Mouse (Mus musculus): ENCODE data around the gene Acat1.

The Acat1 gene

DNA sequence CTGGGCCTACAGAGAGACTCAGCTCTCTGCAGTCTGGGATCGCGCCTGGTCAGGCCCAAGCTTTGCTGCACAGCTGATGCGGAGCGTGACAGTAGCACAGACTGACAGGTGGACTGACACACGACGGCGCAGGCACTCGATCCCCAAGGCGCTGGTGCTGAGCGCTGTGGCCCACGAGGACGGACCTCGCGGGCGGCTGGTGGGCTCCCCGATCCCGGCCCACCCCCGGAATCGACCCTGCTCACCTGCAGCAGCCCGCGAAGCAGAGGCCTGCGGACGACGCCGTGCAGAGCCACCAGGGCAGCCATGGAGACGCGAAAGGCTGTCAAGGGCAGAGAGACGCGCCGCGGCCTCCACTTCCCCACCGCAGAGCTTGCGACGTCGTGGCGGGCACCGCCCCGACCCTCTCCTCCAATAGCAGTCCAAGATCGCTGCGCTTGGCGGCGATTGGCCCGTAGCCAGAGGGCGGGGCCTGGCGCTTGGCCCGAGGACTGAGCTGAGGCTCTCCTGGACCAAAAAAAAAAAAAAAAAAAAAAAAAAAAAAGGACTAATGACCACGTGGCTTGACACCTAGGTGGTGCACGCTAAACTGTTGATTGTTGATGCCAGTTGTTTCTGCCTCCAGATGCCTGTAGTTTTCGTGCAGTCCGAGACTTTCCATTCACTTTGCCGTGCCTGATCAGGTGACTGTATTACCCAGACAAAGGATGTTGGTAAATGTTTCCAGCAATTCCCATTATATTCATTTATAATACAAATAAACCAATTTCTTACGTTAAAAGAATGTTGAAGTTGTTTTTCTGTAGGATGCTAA is at the start of gene Acat1:
Acat1 (minus strand) TSS at position 415 of the 814 bp plus-strand sequence.
- DNase-seq, result peak; percentile 98

DNA sequence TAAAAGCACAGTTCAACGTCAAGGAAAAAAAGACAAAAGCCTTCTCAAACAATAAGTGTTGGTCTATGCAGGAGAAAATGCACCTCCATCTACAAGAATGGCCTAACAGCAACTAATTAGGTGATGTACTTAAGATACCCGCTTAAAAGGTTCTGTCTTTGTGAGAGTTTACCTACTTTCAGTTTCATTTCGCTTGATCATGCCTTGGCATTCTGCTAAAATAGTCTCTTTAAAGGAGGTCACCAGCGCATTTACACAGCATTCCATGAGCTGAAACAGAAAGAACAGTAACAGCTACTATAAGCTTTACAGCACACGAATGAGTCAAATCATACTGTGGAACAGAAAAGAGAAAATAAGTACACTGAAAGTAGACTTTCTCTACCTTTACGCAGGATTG is 24.6 kb upstream of the Acat1 start:
- no peak for DNase-seq

DNA sequence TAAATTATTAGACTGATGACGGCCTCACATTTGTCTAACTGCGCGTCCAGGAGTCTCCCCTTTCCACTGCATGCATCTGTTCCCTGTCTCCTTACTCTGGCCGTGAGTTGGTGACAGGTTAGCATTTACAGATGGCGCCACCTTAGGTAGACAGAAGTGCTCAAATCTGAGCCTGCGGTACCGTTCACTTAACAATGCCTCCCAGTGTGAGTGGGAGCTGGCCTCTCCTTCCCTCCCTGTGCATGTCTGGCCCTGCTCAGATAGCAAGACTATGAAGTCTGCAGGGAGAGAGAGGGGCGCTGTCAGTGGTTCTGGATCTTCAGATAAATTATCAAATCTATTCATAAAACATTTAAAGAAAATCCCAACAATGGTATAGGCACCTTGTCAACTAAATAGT is 5.1 kb upstream of the Acat1 start:
- no peak for DNase-seq

DNA sequence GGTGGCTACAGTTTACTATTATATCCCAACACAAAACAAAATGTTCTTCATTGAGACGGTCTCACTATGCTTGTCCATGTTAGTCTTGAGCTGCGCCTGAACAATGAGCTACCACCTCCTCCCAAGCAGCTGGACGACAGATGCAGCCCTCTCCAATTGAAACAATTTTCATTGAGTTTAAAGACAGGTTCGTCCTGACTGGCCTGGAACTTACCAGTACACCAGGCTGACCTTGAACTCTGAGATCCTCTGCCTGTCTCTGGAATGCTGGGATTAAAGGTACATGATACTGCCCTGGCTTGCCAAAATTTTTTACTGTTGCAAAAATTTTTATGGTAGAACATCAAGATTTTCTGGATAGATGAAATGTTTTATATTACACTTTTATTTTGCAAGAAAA is 4.1 kb upstream of the Acat1 start:
- DNase-seq, result no peak

DNA sequence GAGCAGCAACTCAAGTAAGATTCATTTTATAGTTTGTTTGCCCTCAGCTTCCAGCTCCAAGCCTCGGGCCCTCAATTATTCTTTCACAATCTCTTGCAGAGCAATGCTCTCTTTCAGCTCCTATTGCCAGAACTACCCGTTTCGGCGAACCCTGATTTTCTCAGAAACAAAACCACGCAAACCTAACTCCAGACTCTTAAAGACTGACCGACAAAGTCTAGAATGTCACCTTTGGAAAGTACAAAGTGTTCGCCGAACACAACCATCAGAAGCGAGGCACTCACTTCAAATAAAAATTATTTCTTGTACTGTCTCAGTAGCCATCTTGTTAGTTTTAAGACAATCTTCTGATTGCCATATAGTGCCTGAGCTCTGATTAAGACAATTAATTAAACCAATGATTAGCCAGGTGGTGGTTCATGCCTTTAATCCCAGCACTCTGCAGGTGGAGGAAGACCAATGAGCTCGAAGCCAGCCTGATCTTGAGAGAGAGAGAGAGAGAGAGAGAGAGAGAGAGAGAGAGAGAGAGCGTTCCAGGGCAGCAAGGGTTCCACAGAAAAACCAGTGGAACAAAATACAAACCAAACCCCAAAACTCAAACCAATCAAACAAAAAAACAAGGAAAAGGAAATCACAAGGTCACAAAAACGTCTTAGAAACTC is 745 bp downstream of the Acat1 start:
- no peak for DNase-seq

DNA sequence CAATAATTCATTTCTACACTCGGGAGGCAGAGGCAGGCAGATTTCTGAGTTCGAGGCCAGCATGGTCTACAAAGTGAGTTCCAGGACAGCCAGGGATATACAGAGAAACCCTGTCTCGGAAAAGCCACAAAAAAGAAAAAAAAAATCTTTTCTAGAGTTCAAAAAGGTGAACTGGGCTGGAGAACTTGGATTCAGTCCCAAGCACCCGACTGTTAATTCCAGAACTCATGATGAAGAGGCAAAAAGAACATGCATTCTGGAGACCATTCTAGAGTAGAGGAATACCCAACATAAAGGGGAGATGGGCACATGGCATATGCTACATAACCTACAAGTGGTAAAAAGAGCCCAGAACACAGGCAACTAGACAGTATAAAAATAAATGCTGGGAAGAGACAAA is 2.4 kb downstream of the Acat1 start:
- no peak for DNase-seq

DNA sequence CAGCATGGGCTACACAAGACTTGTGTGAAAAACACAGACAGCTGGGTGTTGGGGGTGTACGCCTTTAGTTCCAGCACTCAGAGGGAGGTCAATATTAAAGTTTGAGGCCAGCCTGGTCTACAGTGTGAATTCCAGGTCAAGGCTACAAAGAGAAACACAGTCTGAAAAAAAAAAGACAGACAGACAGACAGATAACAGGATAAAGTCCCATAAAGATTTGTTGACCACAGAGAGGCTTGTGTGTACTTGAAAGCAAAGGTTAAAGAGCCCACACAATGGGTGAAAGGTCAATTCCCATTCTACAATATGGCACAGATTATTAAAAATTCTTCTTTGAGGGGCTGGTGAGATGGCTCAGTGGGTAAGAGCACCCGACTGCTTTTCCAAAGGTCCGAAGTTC is 3.0 kb downstream of the Acat1 start:
- no peak for DNase-seq

DNA sequence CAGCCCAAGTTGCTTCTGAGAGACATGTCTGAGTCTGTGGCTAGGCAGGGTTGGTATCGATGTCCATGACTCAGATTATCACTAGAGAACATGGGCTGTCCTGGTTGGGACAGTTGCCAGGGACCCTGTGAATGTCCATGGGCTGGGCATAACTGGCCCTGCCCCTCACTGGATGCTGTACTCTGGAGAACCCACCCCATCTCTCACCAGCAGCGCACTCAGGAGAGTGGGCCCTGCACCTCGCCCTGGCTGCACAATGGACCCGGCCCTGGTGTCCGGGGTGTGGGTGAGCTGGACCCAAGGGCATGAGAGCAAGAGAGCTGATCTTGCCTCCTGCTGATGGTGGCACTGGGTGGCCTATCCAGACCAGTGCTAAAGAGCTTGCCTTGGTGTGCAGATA is 5.2 kb downstream of the Acat1 start:
- DNase-seq, result no peak

DNA sequence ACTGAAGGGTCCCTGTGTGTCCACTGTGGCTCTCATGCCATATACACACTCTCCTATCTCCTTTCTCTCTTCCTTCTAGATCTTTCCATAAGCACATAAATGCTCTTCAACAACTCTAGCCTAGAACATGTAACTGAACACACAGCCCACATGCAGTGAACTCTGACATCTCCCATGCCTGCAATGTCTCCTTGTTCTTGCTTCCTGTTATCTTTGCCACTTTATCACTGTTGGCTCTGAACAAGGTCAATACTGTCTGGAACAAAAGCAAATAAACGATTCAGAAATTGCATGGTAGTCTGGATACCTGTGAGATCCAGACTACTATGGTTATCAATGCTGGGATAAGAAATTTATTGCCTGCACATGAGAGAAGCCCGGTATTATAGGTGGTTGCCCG is 6.3 kb downstream of the Acat1 start:
- no peak for DNase-seq

DNA sequence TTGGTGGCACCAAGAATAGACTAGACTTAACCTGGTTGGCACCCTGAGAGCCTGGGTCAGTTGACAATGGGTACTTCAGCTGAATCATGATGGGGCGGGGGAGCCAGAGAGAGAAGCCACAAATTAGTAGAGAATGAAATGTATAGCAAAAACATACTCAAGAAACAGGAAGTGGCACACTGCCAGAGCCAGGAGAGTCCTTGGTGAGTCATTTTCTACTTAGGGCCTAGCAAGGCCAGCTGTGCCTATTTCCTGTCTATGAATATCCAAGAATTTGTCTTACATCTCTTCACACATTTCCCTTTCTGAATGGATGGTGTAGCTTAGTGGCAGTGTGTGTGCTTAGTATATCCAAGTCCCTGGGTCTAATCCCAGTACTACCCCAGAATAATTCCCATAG is 6.8 kb downstream of the Acat1 start:
- DNase-seq, result peak; percentile 39

DNA sequence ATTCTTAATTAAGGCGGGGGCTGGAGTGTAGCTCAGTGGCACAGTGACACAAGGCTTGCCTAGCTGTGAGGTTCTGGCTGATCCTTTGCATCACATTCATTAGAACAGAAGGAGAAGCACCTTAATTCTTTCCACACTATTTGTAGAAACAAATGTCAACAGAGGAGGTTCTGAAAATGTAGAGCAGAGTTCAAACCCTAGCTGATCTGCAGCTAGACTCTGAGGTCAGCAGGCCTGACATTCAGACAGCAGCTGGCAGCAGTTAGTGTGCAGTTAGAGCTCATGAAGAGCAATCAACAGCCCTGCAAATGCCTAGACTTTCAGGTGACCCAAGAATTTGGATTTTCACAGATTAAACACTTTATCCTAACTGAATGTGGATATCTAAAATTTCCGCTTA is 8.6 kb downstream of the Acat1 start:
- DNase-seq, result no peak

DNA sequence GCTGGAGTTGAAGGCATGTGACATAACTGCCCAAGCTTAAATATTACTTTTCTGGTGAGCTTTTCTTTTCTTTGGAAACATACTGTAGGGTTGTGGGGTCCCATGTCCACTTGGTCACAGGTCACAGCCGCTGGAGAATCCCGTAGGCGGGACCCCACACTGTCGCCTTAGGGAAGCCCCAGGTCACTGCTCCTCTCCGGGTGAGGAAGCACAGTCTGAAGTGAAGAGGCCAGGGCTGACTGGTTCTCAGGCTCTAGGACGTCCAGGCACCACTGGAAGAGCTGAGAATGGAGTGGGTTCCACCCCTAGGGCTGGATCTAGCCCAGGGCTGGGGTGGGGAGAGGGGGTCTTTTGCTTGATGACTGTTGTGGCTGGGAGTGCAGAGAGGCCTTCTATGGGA is 11.6 kb downstream of the Acat1 start:
- DNase-seq, result peak; percentile 26

DNA sequence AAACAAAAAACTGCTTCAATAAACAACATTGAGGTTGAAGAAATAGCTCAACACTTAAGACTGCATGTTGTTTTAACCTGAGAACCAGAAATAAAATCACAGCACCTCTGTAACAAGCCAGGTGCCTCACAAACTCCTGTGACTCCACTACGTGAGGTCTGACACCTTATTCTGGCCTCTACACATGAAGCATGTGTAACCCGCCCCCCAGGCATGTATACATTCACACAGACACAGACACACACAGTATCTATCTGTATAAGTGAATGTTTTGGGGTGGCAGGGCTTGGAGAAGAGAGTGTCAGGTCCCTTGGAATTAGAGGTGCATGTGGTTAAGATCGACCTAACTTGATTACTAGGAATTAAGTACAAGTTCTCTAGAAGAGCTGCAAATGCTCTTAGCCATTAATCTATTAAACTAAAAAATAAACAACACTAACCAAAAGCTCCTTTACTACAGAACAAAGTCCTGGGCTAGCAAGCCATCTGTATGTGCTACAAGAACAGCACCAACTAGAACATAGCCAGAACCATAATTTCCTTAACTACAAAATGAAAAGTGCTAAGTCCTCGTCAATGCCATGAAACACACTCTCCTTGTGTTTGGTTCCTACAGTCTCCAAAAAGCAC is 13.1 kb downstream of the Acat1 start:
- no peak for DNase-seq

DNA sequence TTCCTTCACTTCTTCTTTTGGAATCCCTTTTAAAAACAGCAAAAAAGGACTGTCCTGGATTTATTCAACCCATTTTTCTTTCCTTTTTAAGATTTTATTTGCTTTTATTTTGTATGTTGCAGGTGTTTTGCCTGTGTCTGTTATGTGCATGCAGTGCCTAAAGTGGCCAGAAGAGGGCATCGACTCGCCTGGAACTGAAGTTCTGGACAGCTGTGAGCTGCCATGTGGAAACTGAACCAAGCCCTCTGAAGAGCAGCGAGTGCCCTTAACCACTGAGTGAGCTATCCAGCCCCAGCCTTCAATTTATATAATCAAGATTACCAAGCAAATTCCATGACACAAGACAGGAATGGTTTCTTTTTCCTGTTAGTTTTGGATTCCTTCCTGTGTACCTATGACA is 15.4 kb downstream of the Acat1 start:
- DNase-seq, result peak; percentile 85

DNA sequence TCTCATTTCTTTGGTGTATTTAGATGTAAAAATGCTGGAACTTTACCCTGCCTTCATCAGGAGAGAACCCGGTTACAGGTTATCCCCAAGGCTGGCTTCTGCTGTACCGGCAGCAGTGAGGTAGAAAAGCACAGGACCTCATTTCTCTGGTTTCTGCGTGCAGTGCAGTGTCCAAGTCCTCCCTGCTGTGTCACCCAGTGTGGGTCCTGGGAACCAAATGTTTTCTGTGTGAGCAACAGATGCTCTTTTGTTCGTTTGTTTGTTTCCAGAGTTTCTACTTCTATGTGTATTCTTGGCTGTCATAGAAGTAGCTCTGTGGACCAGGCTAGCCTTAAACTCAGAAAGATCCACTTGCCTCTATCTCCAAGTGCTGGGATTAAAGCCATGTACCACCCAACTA is 28.3 kb downstream of the Acat1 start:
- DNase-seq, result no peak

DNA sequence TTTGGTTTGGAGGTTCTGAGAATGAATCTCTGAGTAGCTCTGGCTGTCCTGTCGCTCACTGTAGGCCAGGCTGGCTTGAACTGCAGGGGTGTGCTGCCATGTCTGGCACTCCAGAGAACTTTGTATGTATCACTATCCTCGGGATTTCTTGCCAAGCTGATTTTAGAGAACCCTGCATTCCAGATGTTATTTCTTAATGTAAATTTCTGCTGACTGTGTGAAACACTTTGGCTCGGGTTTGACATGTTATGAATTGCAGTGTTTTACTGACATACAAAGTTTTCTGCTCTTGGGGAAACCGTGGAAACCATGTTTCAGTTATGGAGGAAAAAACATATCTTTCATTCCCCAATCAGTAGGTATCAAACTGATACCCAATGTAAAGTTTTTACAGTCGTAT is 34.5 kb downstream of the Acat1 start:
- no peak for DNase-seq

DNA sequence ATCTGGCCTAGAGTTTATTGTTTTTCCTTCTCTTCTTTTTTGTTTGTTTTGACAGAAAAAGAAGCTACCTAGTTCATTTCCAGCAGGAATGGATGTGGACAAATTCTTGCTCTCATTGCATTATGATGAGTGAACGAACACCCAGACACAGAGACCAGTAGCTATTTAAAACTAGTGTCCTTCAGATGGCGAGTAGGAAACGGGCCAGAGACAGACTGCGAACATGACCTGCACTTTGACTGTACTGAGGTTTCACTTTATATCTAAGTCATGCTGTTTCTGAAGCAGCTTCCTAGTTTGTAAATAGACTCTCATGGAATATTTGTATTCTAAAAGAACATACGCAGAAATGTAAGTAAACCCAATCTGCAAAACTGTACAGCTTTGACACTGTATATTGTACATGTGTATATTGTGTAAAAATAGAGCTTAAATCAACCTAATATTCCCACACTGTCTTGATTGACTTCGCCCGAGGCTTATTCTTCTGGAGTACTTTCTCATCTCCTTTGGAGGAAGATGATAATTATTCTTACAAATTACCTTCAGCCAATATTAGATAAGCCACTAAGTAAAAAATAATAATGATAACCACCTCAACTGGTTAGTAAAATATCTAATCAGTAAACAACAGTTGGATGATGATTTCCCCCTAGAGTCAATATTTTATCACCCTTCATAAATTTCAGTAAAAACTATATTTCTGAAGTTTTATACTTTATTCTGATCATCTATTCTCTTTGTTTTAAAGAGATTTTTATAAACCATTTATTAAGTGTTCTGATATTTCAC is 37.5 kb downstream of the Acat1 start:
- DNase-seq, result no peak

DNA sequence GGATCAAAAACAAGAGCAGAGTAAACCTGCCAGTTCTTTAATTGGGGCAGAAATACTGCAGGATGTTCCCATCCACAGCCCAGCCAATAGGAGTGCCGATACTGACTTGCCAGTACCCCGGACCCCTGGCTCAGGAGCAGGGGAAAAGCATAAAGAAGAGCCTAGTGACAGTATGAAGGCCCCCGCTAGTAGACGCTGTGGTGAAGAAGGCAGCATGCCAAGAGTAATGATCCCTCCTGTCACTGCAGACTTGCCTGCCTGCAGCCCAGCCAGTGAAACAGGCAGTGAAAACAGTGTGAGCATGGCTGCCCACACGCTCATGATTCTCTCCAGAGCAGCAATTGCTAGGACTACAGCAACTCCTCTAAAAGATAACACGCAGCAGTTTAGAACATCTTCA is 39.5 kb downstream of the Acat1 start:
- DNase-seq, result no peak

DNA sequence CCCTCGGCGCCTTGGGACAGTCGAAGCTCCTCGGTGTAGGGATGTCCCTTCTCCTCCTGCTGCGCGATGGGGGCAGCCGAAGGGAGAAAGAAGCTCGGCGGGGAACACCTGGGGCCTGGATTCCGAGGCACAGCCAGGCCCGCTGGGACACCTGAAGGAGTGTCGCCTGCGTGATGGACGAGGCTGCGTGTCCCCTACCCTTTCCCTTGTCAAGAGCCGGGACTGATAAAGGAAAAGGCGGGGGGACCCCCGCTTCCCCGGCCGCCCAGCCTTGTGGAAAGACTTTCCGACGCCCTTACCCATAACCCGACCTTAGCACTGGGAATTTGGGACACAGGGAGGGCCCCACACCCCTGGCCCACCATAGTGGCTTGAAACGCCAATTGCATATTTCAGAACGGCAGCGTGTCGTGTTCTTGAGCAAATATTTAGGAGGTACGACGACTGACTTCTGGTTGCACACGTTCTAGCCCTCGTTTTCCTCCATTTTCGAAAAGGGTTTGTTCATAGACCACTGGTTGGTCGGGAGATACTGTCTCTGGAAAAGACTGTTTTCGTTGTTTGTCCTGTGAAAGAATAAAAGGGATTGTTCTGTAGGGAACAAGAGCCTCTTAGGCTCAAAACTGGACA is 72.7 kb downstream of the Acat1 start:
- DNase-seq, result no peak

DNA sequence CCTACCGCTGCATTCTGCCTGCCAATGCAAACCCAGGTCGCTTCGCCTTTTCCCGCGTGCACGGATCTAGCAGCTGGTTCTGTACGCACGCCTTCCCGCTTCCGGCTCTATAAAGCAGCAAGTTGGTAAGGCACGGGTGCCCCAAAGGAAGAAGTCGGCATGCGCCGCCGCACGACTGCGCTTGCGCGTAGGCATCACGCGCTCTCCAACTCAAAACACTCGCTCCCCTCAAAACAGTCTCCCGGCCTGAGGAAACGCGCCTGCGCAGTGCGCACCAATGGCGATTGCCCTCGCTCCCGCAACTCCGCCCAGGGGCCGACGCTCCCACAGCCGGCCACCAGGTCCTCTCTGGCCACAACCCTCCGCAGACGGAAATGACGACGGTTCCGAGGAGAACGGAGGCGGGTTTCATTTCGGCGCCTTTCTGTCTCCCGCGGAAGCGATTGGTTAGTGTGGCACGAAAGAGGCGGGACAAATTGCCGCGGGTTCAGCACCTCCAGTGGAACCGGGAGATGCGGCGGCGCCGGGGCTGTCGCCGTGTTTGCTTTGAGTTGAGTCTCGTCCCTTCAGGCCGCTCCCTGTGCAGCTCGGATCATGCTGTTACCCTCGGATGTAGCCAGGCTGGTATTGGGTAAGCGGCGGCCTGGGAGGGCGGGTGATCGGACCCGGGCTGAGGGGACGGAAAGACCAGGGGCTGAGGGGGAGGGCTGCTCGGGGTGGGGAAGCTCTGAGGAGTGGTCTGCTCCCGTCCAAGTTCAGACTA is 73.4 kb downstream of the Acat1 start, which contains the start of the genes Atm and Npat:
Atm (minus strand) TSS at position 183 of the 763 bp plus-strand sequence.
Npat (plus strand) TSS at position 490 of the 763 bp plus-strand sequence.
- peak; percentile 100 for DNase-seq

DNA sequence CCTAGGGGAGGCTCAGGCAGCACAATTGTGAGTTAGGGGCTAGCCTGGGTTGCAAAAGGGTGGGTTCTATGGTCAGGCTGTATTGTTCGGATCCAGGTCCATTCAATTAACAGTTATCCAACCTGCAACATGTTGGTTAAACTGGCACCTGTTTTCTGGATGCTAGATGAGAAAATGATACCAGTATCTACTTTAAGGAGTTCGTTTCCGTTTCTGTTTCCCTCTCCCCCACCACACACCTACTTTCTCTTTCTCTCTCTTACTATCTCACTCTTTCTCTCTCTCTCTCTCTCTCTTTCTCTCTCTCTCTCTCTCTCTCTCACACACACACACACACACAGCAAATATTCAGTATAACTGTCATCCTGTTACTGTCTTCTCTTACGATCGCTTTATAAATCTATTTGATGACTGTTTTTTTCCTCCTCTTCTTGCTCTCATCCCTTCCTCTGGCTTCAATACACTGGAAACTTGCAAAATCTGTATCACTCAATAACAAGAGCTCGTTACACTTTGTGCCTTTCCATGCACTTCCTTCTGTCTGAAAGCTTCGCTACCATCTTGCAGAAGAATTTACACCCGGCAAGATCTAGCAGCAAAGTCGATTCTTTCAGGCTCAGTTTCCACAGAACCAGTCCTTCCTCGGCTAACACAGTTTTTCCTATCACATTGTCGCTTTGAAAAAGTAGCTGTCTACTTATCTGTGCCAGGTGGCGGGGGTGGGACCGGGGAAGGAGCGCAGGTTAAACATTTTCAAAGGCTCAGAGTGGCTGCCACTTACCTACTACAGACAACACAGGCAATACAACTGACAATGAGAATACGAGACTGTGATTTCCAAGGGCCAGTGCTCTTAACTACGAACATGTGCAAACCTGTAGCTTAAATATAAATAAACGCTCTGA is 74.5 kb downstream of the Acat1 start:
- peak; percentile 24 for DNase-seq

Measured in kidney, postnatal 10 days (tissue).